23 mouse cellular contexts compared by ENCODE assay signal in genomic region chr7:133009676-133010075, GRCm38 (mm10).
DNase-seq lines count a peak whose midpoint lies in the region; ATAC-seq and TF ChIP-seq lines count a peak whose summit lies in the region.
"Had no signal": no experiment of that assay in that cellular context is flagged by ENCODE, and none has a peak within 500 bp of the region (broad histone marks: within the 10 kb centered on the region; RNA-seq: fewer than 3 reads in every experiment).

No protein-coding gene starts in this region.

- H3K4me3 ChIP-seq in heart, embryonic 13.5 days, result no peak overlapping the region
- H3K4me3 ChIP-seq in intestine, embryonic 16.5 days (ENCODE audit: low read length), result no peak overlapping the region
- no peak overlapping the region for H3K4me3 ChIP-seq in intestine, embryonic 15.5 days (replicated peaks)
- no peak overlapping the region for H3K4me3 ChIP-seq in layer of hippocampus, adult 2 months
- H3K4me3 ChIP-seq: forebrain, embryonic 10.5 days; limb, embryonic 10.5 days; liver, embryonic 15.5 days; lung, embryonic 15.5 days; megakaryocyte, embryonic 14.5 days; midbrain, embryonic 15.5 days; stomach, embryonic 15.5 days had no signal

- no peak overlapping the region for H3K9ac ChIP-seq in heart, embryonic 13.5 days
- H3K9ac ChIP-seq in intestine, embryonic 16.5 days (ENCODE audit: low read depth, low read length), result no peak overlapping the region
- no peak overlapping the region for H3K9ac ChIP-seq in intestine, embryonic 15.5 days
- H3K9ac ChIP-seq: liver, embryonic 15.5 days; lung, embryonic 15.5 days; midbrain, embryonic 15.5 days; stomach, embryonic 15.5 days had no signal

- DNase-seq in heart, adult 9 months (ENCODE audit: low spot score in 2 of 2), result no peak
- DNase-seq in layer of hippocampus, adult 2 months (ENCODE audit: low spot score in 2 of 2), result no peak
- DNase-seq in layer of hippocampus, postnatal 36 days, result no peak
- DNase-seq in natural killer cell, adult 2 months (ENCODE audit: low spot score in 2 of 2), result no peak
- DNase-seq: adrenal gland, adult 2 months; B cell, adult 2 months; cerebellum, adult 11 months; heart, postnatal 14 days; liver; lung, postnatal 36 days; thymus, postnatal 25 days had no signal

- H3K9me3 ChIP-seq in heart, embryonic 13.5 days, result no peaks in the 10 kb centered on the region
- no peaks in the 10 kb centered on the region for H3K9me3 ChIP-seq in intestine, embryonic 16.5 days (ENCODE audit: control insufficient read depth, low read length)
- H3K9me3 ChIP-seq in intestine, embryonic 15.5 days, result no peaks in the 10 kb centered on the region
- H3K9me3 ChIP-seq: forebrain, embryonic 10.5 days; G1E; limb, embryonic 10.5 days; liver, embryonic 15.5 days; lung, embryonic 15.5 days; megakaryocyte, embryonic 14.5 days; midbrain, embryonic 15.5 days; stomach, embryonic 15.5 days had no signal

- peaks cover 28% of the 10 kb centered on the region for H3K36me3 ChIP-seq in heart, embryonic 13.5 days
- H3K36me3 ChIP-seq in intestine, embryonic 16.5 days (ENCODE audit: control insufficient read depth, insufficient read depth, low read length), result 0 out of 2 replicates have a peak, but pooled peaks cover 5% of the 10 kb centered on the region
- peaks cover 5% of the 10 kb centered on the region; the same call in 1 of the 2 replicates for H3K36me3 ChIP-seq in intestine, embryonic 15.5 days
- H3K36me3 ChIP-seq: liver, embryonic 15.5 days; midbrain, embryonic 15.5 days; stomach, embryonic 15.5 days had no signal

- no peak overlapping the region for H3K4me2 ChIP-seq in heart, embryonic 13.5 days
- no peak overlapping the region for H3K4me2 ChIP-seq in intestine, embryonic 16.5 days (ENCODE audit: low read depth, low read length)
- no peak overlapping the region for H3K4me2 ChIP-seq in intestine, embryonic 15.5 days (replicated peaks)
- H3K4me2 ChIP-seq: heart, embryonic 11.5 days; liver, embryonic 15.5 days; lung, embryonic 15.5 days; midbrain, embryonic 15.5 days; stomach, embryonic 15.5 days had no signal

- ATAC-seq in heart, embryonic 13.5 days (ENCODE audit: extremely low read depth, insufficient number of reproducible peaks, low FRiP score, low TSS enrichment), result no peak
- no peak for ATAC-seq in intestine, embryonic 16.5 days
- no peak for ATAC-seq in intestine, embryonic 15.5 days
- ATAC-seq: midbrain, embryonic 15.5 days had no signal

- H3K4me1 ChIP-seq in heart, embryonic 13.5 days, result peaks cover 95% of the 10 kb centered on the region
- peaks cover 72% of the 10 kb centered on the region for H3K4me1 ChIP-seq in intestine, embryonic 16.5 days (ENCODE audit: control insufficient read depth, insufficient read depth, low read length)
- H3K4me1 ChIP-seq in intestine, embryonic 15.5 days (replicated peaks), result peaks cover 56% of the 10 kb centered on the region

- 74% methylated on average over 8 of the region's 8 CpGs for WGBS in heart, embryonic 13.5 days
- 67% methylated on average over 8 of the region's 8 CpGs for WGBS in intestine, embryonic 16.5 days
- 72% methylated on average over 8 of the region's 8 CpGs for WGBS in intestine, embryonic 15.5 days

- H3K27me3 ChIP-seq in heart, embryonic 13.5 days (replicated peaks), result no peaks in the 10 kb centered on the region
- no peaks in the 10 kb centered on the region for H3K27me3 ChIP-seq in intestine, embryonic 16.5 days (replicated peaks; ENCODE audit: control insufficient read depth, insufficient read depth, low read length)
- H3K27me3 ChIP-seq in intestine, embryonic 15.5 days (replicated peaks), result no peaks in the 10 kb centered on the region
- H3K27me3 ChIP-seq: lung, embryonic 15.5 days; megakaryocyte, embryonic 14.5 days; midbrain, embryonic 15.5 days; stomach, embryonic 15.5 days had no signal

- no peak for TF ChIP-seq CTCF in layer of hippocampus, adult 2 months (conservative IDR thresholded peaks at IDR 0.05)

- H3K27ac ChIP-seq in heart, embryonic 13.5 days (replicated peaks), result 0 out of 2 replicates have a peak overlapping the region, but pooled peaks have one; percentile 20
- H3K27ac ChIP-seq in intestine, embryonic 16.5 days (ENCODE audit: low read length), result 0 out of 2 replicates have a peak overlapping the region, but pooled peaks have one; percentile 17
- no peak overlapping the region for H3K27ac ChIP-seq in intestine, embryonic 15.5 days
- peak overlapping the region; percentile 91 for H3K27ac ChIP-seq in layer of hippocampus, adult 2 months
- H3K27ac ChIP-seq: forebrain, embryonic 10.5 days; limb, embryonic 10.5 days; liver, embryonic 15.5 days; lung, embryonic 15.5 days had no signal
